Comparison of ENCODE assay signal across 30 mouse cellular contexts in genomic region chr5:92063192-92063591, GRCm38 (mm10). TPM values are rescaled to one million over a fixed set of nuclear protein-coding genes. Genes with fewer than 3 reads are reported as not detected.
DNase-seq lines count a peak whose midpoint lies in the region; ATAC-seq and TF ChIP-seq lines count a peak whose summit lies in the region.
"Had no signal": no experiment of that assay in that cellular context is flagged by ENCODE, and none has a peak within 500 bp of the region (broad histone marks: within the 10 kb centered on the region; RNA-seq: fewer than 3 reads in every experiment).

No protein-coding gene starts in this region.

- H3K36me3 ChIP-seq in heart, adult 2 months (ENCODE audit: control insufficient read depth, insufficient read depth, low read length) = no peaks in the 10 kb centered on the region; the same call in 1 of the 2 replicates
- H3K36me3 ChIP-seq in heart, embryonic 12.5 days = peaks cover 68% of the 10 kb centered on the region

- ATAC-seq in heart, embryonic 12.5 days (ENCODE audit: insufficient number of reproducible peaks, low FRiP score) = no peak
- ATAC-seq: activated CD4-positive, CD25-positive, alpha-beta regulatory T cell, adult 4 months; CD4-positive, CD25-positive, alpha-beta regulatory T cell, adult 4 months; inflammation-experienced regulatory T-cells, adult 6 months; midbrain, embryonic 15.5 days had no signal

- H3K4me1 ChIP-seq in heart, adult 2 months (ENCODE audit: control insufficient read depth, insufficient read depth, low read length) = no peaks in the 10 kb centered on the region
- no peaks in the 10 kb centered on the region for H3K4me1 ChIP-seq in heart, embryonic 12.5 days (replicated peaks)
- H3K4me1 ChIP-seq: embryonic facial prominence, embryonic 13.5 days; forebrain, embryonic 12.5 days; heart, embryonic 13.5 days; hindbrain, embryonic 13.5 days; kidney, embryonic 15.5 days; limb, embryonic 10.5 days; midbrain, embryonic 15.5 days had no signal

- H3K4me2 ChIP-seq in heart, embryonic 12.5 days = no peak overlapping the region
- H3K4me2 ChIP-seq: embryonic facial prominence, embryonic 13.5 days; forebrain, embryonic 12.5 days; heart, embryonic 13.5 days; hindbrain, embryonic 13.5 days; kidney, embryonic 15.5 days; midbrain, embryonic 15.5 days had no signal

- TF ChIP-seq EP300 in heart, adult 2 months (IDR thresholded peaks at IDR 0.05; ENCODE audit: insufficient read depth, low read depth, low read length) = no peak

- WGBS in heart, adult 2 months = 98% methylated on average over 2 of the region's 2 CpGs
- WGBS in heart, embryonic 12.5 days = 93% methylated on average over 2 of the region's 2 CpGs

- H3K27ac ChIP-seq in heart, adult 2 months = no peak overlapping the region
- H3K27ac ChIP-seq in heart, embryonic 12.5 days (ENCODE audit: poor library complexity, severe bottlenecking) = no peak overlapping the region
- no peak overlapping the region for H3K27ac ChIP-seq in layer of hippocampus, adult 2 months
- H3K27ac ChIP-seq: embryonic facial prominence, embryonic 13.5 days; forebrain, embryonic 12.5 days; heart, embryonic 13.5 days; hindbrain, embryonic 13.5 days; kidney, embryonic 15.5 days; limb, embryonic 10.5 days; midbrain, embryonic 15.5 days had no signal

- H3K79me2 ChIP-seq in heart, adult 2 months (replicated peaks; ENCODE audit: control insufficient read depth, insufficient read depth, low read length) = no peaks in the 10 kb centered on the region

- DNase-seq in heart, adult 2 months = no peak
- no peak for DNase-seq in layer of hippocampus, adult 2 months (ENCODE audit: low spot score in 2 of 2)
- DNase-seq in layer of hippocampus, postnatal 14 days (ENCODE audit: low spot score in 2 of 2) = no peak
- DNase-seq in 3T3-L1 (ENCODE audit: low read depth, low spot score) = peak; percentile 42
- DNase-seq in adipocyte (ENCODE audit: low spot score) = peak; percentile 39
- DNase-seq in testis, postnatal 10 days (ENCODE audit: low spot score) = no peak
- DNase-seq: adrenal gland, postnatal 14 days; cerebellum, adult 8-10 months; cerebellum, postnatal 36 days; embryo, embryonic 11 days; kidney, postnatal 4 days; layer of hippocampus, adult 9-11 months; liver; lung, postnatal 36 days; right cerebral cortex, adult 18-20 months; right cerebral cortex, postnatal 4 days; thymus, adult 18-20 months; thymus, postnatal 4 days had no signal

- no peak overlapping the region for H3K4me3 ChIP-seq in heart, adult 2 months
- H3K4me3 ChIP-seq in heart, embryonic 12.5 days = no peak overlapping the region
- no peak overlapping the region for H3K4me3 ChIP-seq in layer of hippocampus, adult 2 months
- H3K4me3 ChIP-seq: embryonic facial prominence, embryonic 13.5 days; erythroblast, embryonic 14.5 days; forebrain, embryonic 12.5 days; heart, embryonic 13.5 days; hindbrain, embryonic 13.5 days; kidney, embryonic 15.5 days; limb, embryonic 10.5 days; midbrain, embryonic 15.5 days had no signal

- peak; percentile 51 for TF ChIP-seq CTCF in heart, adult 2 months (IDR thresholded peaks at IDR 0.05)
- peak; percentile 61 for TF ChIP-seq CTCF in layer of hippocampus, adult 2 months (conservative IDR thresholded peaks at IDR 0.05)

- no peak for TF ChIP-seq POLR2A in heart, adult 2 months (IDR thresholded peaks at IDR 0.05; ENCODE audit: insufficient read depth, low read depth, low read length)

- no peaks in the 10 kb centered on the region for H3K27me3 ChIP-seq in heart, adult 2 months (ENCODE audit: control insufficient read depth, insufficient read depth, low read length)
- H3K27me3 ChIP-seq in heart, embryonic 12.5 days (replicated peaks) = no peaks in the 10 kb centered on the region
- H3K27me3 ChIP-seq: embryonic facial prominence, embryonic 13.5 days; forebrain, embryonic 12.5 days; heart, embryonic 13.5 days; hindbrain, embryonic 13.5 days; kidney, embryonic 15.5 days; midbrain, embryonic 15.5 days had no signal

- intact Hi-C loops in heart, adult 2 months (cut with DNase I) = loop anchor here (10.0 kb wide), 1 partner anchor 52 kb away; no protein-coding TSS in a partner anchor

- no peak overlapping the region for H3K9ac ChIP-seq in heart, adult 2 months (ENCODE audit: low read depth, low read length)
- no peak overlapping the region for H3K9ac ChIP-seq in heart, embryonic 12.5 days
- H3K9ac ChIP-seq: embryonic facial prominence, embryonic 13.5 days; forebrain, embryonic 12.5 days; heart, embryonic 13.5 days; hindbrain, embryonic 13.5 days; kidney, embryonic 15.5 days; midbrain, embryonic 15.5 days had no signal

- H3K9me3 ChIP-seq in heart, embryonic 12.5 days (replicated peaks) = no peaks in the 10 kb centered on the region
- H3K9me3 ChIP-seq: embryonic facial prominence, embryonic 13.5 days; forebrain, embryonic 12.5 days; heart, embryonic 13.5 days; hindbrain, embryonic 13.5 days; kidney, embryonic 15.5 days; limb, embryonic 10.5 days; midbrain, embryonic 15.5 days had no signal

RNA-seq across cellular contexts. Expression of gene Cdkl2, which starts 19.5 kb away (rescaled TPM):
- 1 to 10 TPM; 3.5 to 4.0 TPM for total RNA-seq in heart, adult 2 months (2021)
- 1.1 and 1.8 TPM in 2 replicates for polyA plus RNA-seq in heart, adult 2 months (2012; rRNA removed)
- polyA plus RNA-seq in heart, embryonic 12.5 days (2016; fragmentation: Nextera tagmentation; extraction: Ambion mirVana) = 1.0 TPM in 2 replicates
- total RNA-seq in layer of hippocampus, adult 2 months (2021) = 10 to 100 TPM; 36.2 to 38.0 TPM
- total RNA-seq in layer of hippocampus, postnatal 14 days (2021) = 10 to 100 TPM; 67.0 to 67.3 TPM
- polyA plus RNA-seq: erythroblast, embryonic 14.5 days had no signal

RNA-seq across cellular contexts. Expression of gene G3bp2, which starts 20.3 kb away (rescaled TPM):
- 10 to 100 TPM; 57.0 to 61.2 TPM for total RNA-seq in heart, adult 2 months (2021)
- 14.6 and 27.5 TPM in 2 replicates for polyA plus RNA-seq in heart, adult 2 months (2012; rRNA removed)
- 186 and 193 TPM in 2 replicates for polyA plus RNA-seq in heart, embryonic 12.5 days (2016; fragmentation: Nextera tagmentation; extraction: Ambion mirVana)
- 100 to 1,000 TPM; 233 to 246 TPM for total RNA-seq in layer of hippocampus, adult 2 months (2021)
- 100 to 1,000 TPM; 178 to 188 TPM for total RNA-seq in layer of hippocampus, postnatal 14 days (2021)

Comparison
In these comparisons a context has a peak if more than half of its experiments do, and no peak if none do; other contexts are left out.
1. DNase-seq: peak in 3T3-L1 (single experiment) and adipocyte (single experiment); none in heart, adult 2 months (0 of 2), layer of hippocampus, adult 2 months (0 of 2), layer of hippocampus, postnatal 14 days (0 of 2) and testis, postnatal 10 days (single experiment).
2. RNA of gene Cdkl2, which starts 19.5 kb away (total RNA-seq): 67.0 to 67.3 TPM in layer of hippocampus, postnatal 14 days and 36.2 to 38.0 TPM in layer of hippocampus, adult 2 months; 3.5 to 4.0 TPM in heart, adult 2 months; every median in the first group is over 4 times any median in the second.